Mouse (Mus musculus): ENCODE measurements around the gene Borcs8.

Gene Borcs8

DNA sequence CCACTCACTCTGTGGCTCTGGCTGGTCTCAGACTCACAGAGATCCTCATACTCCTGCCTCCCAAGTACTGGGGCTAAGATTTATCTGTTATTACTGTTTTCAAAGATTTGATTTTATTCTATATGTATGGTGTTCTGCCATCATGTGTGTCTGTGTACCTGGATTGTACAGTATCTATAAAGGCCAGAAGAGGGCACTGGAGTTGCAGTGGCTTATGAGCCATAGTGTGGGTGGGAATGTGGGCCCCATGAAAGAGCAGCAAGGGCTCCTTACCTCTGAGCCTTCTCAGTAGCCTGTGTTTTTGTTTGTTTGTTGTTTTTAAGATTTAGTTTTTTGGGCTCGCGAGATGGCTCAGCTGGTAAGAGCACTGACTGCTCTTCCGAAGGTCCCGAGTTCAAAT is 39.8 kb downstream of the Borcs8 start:
- DNase-seq (ENCODE audit: low read depth, low spot score): peak; percentile 50

DNA sequence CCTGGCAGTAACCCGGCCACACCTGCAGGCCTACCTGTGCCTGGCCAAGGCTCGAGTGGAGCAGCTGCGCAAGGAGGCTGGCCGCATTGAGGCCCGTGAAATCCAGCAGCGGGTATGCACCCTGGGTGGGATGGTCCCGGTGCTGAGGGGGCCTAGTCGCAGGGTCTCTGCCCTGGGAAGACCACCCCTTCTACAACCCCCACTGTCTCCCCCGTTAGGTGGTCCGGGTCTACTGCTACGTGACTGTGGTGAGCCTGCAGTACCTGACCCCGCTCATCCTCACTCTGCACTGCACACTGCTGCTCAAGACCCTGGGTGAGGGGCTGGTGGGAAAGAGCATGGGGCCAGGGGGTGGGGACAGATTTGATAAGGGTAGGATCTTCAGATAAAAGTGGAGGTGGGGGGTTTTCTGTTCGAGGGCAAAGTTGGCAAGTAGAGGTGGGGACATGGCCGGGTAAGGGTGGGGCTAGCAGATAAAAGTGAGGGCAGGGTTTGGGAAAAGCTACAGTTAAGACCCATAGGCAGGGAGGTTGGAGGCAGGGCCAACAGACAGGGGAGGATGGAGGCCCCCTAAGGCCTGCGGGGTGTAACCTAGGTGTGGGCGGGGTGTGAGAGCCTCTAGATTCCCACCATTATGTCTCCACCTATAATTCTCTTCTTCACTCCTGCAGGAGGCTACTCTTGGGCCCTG is 42.1 kb downstream of the Borcs8 start:
- no peak for DNase-seq (ENCODE audit: low read depth, low spot score)

DNA sequence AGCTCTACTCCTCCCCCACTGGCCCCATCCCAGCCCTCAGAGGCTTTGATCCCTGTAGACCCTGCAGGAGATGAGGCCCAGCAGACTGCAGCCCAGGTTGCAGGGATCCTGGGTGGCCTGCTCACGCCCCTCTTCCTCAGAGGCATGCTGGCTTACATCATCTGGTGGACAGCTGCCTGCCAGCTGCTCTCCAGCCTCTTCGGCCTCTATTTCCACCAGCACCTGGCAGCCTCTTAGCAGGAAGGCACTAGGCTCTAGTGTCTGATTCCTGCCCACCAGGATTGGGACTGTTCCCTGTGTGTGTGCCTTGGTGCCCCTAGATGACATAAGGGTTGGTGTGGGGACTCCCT is 42.6 kb downstream of the Borcs8 start:
- no peak for DNase-seq (ENCODE audit: low read depth, low spot score)

DNA sequence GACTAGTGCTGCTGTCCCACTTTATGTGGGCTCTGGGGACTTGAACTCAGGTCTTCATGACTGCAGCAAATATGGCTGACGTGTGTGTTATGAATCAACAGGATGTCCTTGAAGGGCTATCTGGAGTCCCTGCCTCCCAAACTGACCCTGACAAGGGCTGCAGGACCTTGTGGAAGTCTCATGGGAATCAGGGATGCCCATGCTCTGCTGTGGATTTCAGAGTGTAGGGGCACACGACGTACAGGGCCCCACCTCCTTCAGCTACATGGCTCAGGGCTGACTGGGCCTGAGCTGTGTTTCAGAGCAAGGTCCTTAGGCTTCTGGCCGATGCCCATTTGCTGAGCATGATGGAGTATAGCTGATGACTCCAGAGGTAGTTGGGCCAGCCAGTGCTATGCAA is 43.9 kb downstream of the Borcs8 start:
- no peak for DNase-seq (ENCODE audit: low read depth, low spot score)

DNA sequence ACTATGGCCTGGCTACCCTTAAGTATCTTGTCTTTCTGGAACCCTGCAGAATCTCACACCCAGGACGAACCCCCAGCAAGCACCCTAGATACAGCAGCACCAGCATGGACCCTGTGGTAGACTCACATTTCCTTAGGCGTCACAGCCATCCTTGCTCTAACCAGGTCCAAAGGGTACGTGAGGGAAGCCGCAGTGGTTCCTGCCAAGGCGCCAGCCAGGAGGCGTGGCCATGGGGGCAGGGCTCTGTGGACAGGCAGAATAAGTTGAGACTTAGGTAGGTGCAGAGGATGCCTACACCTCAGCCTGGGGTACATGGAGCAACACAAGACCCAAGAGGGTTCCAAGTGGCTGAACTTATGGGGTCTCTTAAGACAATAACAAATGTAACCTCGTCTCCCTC is 49.4 kb downstream of the Borcs8 start:
- DNase-seq (ENCODE audit: low read depth, low spot score): no peak

DNA sequence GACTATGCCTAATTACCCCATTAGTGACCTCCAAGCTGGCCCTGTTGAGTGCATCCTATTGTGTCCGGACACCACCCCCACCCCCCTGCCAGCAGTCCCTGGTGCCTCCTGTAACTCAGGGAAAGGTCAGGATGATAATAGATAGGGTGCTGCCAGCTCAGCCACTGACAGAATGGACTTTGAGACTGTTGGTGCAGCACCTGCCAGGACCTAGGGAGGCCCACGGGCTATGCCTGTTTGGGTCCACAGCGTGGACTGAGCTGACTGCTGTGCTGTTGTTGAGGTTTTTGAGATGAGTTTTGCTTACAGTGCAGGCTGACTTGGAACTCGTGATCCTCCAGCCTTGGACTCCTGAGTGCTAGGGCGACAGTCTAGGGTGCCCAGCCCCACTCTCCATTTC is 53.9 kb downstream of the Borcs8 start:
- no peak for DNase-seq (ENCODE audit: low read depth, low spot score)

DNA sequence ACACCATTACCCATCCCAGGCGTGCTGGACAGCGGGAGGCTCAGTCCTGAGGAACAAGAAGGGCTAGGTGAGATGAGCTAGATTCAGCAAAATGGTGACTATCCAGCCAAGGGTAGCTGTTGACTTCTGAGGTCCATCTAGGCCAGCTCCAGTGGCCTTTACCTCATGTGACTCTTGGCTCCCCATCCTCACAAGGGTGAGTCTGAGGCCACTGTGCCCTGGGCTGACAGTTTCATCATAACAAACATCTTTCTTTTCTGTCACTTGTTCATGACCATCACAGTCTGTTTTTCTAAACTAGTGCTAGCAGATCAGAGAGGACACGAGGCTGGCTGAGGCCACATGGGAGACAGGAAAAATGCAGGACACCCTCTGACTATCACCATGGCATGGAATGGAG is 54.9 kb downstream of the Borcs8 start:
- no peak for DNase-seq (ENCODE audit: low read depth, low spot score)

DNA sequence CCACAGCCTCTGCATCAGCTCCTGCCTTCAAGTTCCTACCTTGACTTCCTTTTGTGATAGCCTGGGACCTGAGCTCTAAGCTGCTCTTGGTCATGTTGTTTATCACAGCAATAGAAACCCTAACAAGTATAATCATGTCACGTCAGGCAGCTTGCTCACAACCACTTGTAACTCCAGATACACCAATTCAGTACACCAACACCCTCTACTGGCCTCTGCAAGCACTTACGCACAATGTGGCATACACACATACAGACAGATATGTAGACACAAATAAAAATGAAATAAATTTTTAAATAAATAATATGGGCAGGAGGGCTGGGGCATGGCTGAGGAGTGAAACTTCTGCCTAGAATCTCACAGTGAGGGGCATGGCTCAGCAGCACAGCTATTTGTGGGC is 56.5 kb downstream of the Borcs8 start:
- DNase-seq (ENCODE audit: low read depth, low spot score): peak; percentile 35

Data from ZHBTc4 (cell line).